Mouse (Mus musculus) right cerebral cortex, postnatal 4 days (tissue): ENCODE measurements around the gene Cox4i2.

Source experiments
- DNase-seq: peaks from one replicate; pipeline ENCODE4 v3.0.0-alpha.2; 2022

Cox4i2 gene

GRCm38 (mm10) chr2:152753944-152754711 lies at the start of gene Cox4i2:
TSS of gene Cox4i2 (plus strand) at chr2:152754173.
- no peak for DNase-seq

GRCm38 (mm10) chr2:152704256-152704605 lies 49.7 kb upstream of the Cox4i2 start:
- DNase-seq: no peak

GRCm38 (mm10) chr2:152704811-152705370 lies 49.1 kb upstream of the Cox4i2 start:
- DNase-seq: no peak

GRCm38 (mm10) chr2:152705993-152706571 lies 47.9 kb upstream of the Cox4i2 start:
- peak; percentile 64 for DNase-seq

- DNase-seq: no peak
Measured at GRCm38 (mm10) chr2:152707186-152707585, 46.8 kb upstream of the Cox4i2 start.

GRCm38 (mm10) chr2:152707627-152708026 lies 46.3 kb upstream of the Cox4i2 start:
- DNase-seq: peak; percentile 73

- DNase-seq: no peak
Measured at GRCm38 (mm10) chr2:152709066-152709465, 44.9 kb upstream of the Cox4i2 start.

GRCm38 (mm10) chr2:152716241-152716772 lies 37.7 kb upstream of the Cox4i2 start:
- DNase-seq: no peak

- no peak for DNase-seq
Measured at GRCm38 (mm10) chr2:152717652-152718051, 36.3 kb upstream of the Cox4i2 start.

GRCm38 (mm10) chr2:152718076-152718475 lies 35.9 kb upstream of the Cox4i2 start:
- no peak for DNase-seq

GRCm38 (mm10) chr2:152723651-152724331 lies 30.2 kb upstream of the Cox4i2 start:
- DNase-seq: no peak

- no peak for DNase-seq
Measured at GRCm38 (mm10) chr2:152724332-152724723, 29.6 kb upstream of the Cox4i2 start.

- DNase-seq: no peak
Measured at GRCm38 (mm10) chr2:152725178-152725750, 28.7 kb upstream of the Cox4i2 start.

- no peak for DNase-seq
Measured at GRCm38 (mm10) chr2:152726213-152726612, 27.8 kb upstream of the Cox4i2 start.

GRCm38 (mm10) chr2:152726751-152727335 lies 27.1 kb upstream of the Cox4i2 start:
- no peak for DNase-seq

GRCm38 (mm10) chr2:152727795-152728510 lies 26.0 kb upstream of the Cox4i2 start:
- DNase-seq: no peak

GRCm38 (mm10) chr2:152728594-152728993 lies 25.4 kb upstream of the Cox4i2 start:
- no peak for DNase-seq

- no peak for DNase-seq
Measured at GRCm38 (mm10) chr2:152729013-152729635, 24.8 kb upstream of the Cox4i2 start.

- no peak for DNase-seq
Measured at GRCm38 (mm10) chr2:152729636-152730020, 24.3 kb upstream of the Cox4i2 start.

GRCm38 (mm10) chr2:152733201-152733600 lies 20.8 kb upstream of the Cox4i2 start:
- DNase-seq: no peak

GRCm38 (mm10) chr2:152734501-152734900 lies 19.5 kb upstream of the Cox4i2 start:
- no peak for DNase-seq

- DNase-seq: peak; percentile 95
Measured at GRCm38 (mm10) chr2:152734984-152735383, 19.0 kb upstream of the Cox4i2 start.
